Mouse (Mus musculus) CH12.LX (cell line): Measurements from ENCODE around the gene Slc24a3. TPM values are rescaled to one million over a fixed set of nuclear protein-coding genes. Genes with fewer than 3 reads are reported as not detected.

Experiments used
- DNase-seq: peaks from one replicate; pipeline ENCODE4 v3.0.0-alpha.2; 2013; ENCODE audit errors: extremely low read depth
- H3K27ac ChIP-seq: 2 replicates; pipeline ENCODE4 v1.5.1; 2012; ENCODE audit warnings: low read depth, mild to moderate bottlenecking, control low read depth, moderate library complexity; ENCODE audit not compliant: insufficient read depth
- H3K27me3 ChIP-seq: replicated peaks from 2 replicates; pipeline ENCODE3; 2012; ENCODE audit warnings: inconsistent platforms
- H3K36me3 ChIP-seq, 2 experiments: replicated peaks in 1 of 2; 2 replicates each; pipeline versions ENCODE3 to v1.6.1; 2012; ENCODE audit warnings: inconsistent platforms in 1 of 2, low read length in 1 of 2, mild to moderate bottlenecking in 1 of 2, mixed read lengths in 1 of 2, moderate library complexity in 1 of 2; ENCODE audit not compliant: control insufficient read depth in 1 of 2, insufficient read depth in 1 of 2
- H3K4me1 ChIP-seq, 2 experiments: 2 replicates each; pipeline ENCODE4 v1.6.1; 2012; ENCODE audit warnings: inconsistent platforms in 1 of 2, moderate library complexity in 1 of 2; ENCODE audit not compliant: insufficient read depth in 2 of 2, control insufficient read depth in 1 of 2
- H3K4me2 ChIP-seq: 2 replicates; pipeline ENCODE4 v1.6.1; 2012; ENCODE audit warnings: low read depth, mild to moderate bottlenecking, control low read depth; ENCODE audit not compliant: poor library complexity, insufficient read depth, severe bottlenecking
- H3K4me3 ChIP-seq, 3 experiments: fragments of 150-350 bp in 1 of 3; sonication (generic) in 1 of 3; replicated peaks in 1 of 3; 2 replicates each; pipeline versions ENCODE3 to v1.5.1; 2011 to 2012; ENCODE audit warnings: low read depth in 2 of 3, low read length in 2 of 3, mild to moderate bottlenecking in 2 of 3, moderate library complexity in 2 of 3, control low read depth in 1 of 3, improper control_type of control experiment in 1 of 3, inconsistent platforms in 1 of 3, mixed read lengths in 1 of 3; ENCODE audit not compliant: poor library complexity in 1 of 3
- H3K79me2 ChIP-seq: replicated peaks from 2 replicates; pipeline ENCODE4 v1.6.1; 2012; ENCODE audit warnings: mild to moderate bottlenecking, moderate library complexity; ENCODE audit not compliant: control insufficient read depth, poor library complexity, insufficient read depth, severe bottlenecking; ENCODE audit errors: extremely low read depth
- H3K9ac ChIP-seq: 2 replicates; pipeline ENCODE4 v1.6.1; 2012; ENCODE audit warnings: low read depth, mild to moderate bottlenecking, control low read depth, moderate library complexity; ENCODE audit not compliant: insufficient read depth
- H3K9me3 ChIP-seq: replicated peaks from 2 replicates; pipeline ENCODE3; 2012; ENCODE audit warnings: low read length, inconsistent platforms, mixed read lengths
- CHD1 ChIP-seq: IDR thresholded peaks from 2 replicates; pipeline ENCODE4 v1.6.1; 2012; ENCODE audit warnings: low read depth, low read length, improper control_type of control experiment, inconsistent platforms
- MAX ChIP-seq: IDR thresholded peaks from 2 replicates; pipeline ENCODE4 v1.6.1; 2011; ENCODE audit warnings: low read length, improper control_type of control experiment
- MAZ ChIP-seq: IDR thresholded peaks from 2 replicates; pipeline ENCODE4 v1.6.1; 2012; ENCODE audit warnings: low read depth, mild to moderate bottlenecking, inconsistent platforms, low read length, improper control_type of control experiment, moderate library complexity
- NELFE ChIP-seq: IDR thresholded peaks from 2 replicates; pipeline ENCODE4 v1.6.1; 2011; ENCODE audit warnings: low read depth, low read length, improper control_type of control experiment
- POLR2A ChIP-seq: IDR thresholded peaks from 2 replicates; pipeline ENCODE4 v1.6.1; 2011; ENCODE audit warnings: low read depth, mild to moderate bottlenecking, improper control_type of control experiment, low read length
- RAD21 ChIP-seq: IDR thresholded peaks from 2 replicates; pipeline ENCODE4 v1.6.1; 2011; ENCODE audit warnings: low read depth, mild to moderate bottlenecking, low read length, improper control_type of control experiment, moderate library complexity
- USF2 ChIP-seq: conservative IDR thresholded peaks from 2 replicates; pipeline ENCODE4 v1.6.1; 2011; ENCODE audit warnings: low read depth, low read length, improper control_type of control experiment
- ZC3H11A ChIP-seq: IDR thresholded peaks from 2 replicates; pipeline ENCODE4 v1.6.1; 2012; ENCODE audit warnings: low read depth, mild to moderate bottlenecking, inconsistent platforms, low read length, improper control_type of control experiment
- ZKSCAN1 ChIP-seq: IDR thresholded peaks from 2 replicates; pipeline ENCODE4 v1.6.1; 2012; ENCODE audit warnings: low read depth, inconsistent platforms, low read length, improper control_type of control experiment, borderline replicate concordance
- ZMIZ1 ChIP-seq: IDR thresholded peaks from 2 replicates; pipeline ENCODE4 v1.6.1; 2012; ENCODE audit warnings: low read depth, mild to moderate bottlenecking, inconsistent platforms, low read length, improper control_type of control experiment
- dilution Hi-C: fragments of 300-500 bp; cut with MboI; formaldehyde crosslinking; loops from 2 replicates; pipeline ENCODE4 v1.14.3; 2020; ENCODE audit warnings: low sequenced_read_pairs; ENCODE audit not compliant: extremely low pct_unique_long_range_greater_than_20kb, extremely low pct_ligation_motif_present
- in situ Hi-C: fragments of 300-500 bp; cut with MboI; formaldehyde crosslinking; loops from 3 replicates; pipeline ENCODE4 v1.14.3; 2019; ENCODE audit warnings: low sequenced_read_pairs, low pct_ligation_motif_present, low pct_unique_long_range_greater_than_20kb, mixed read lengths
- polyA plus RNA-seq: library from polyadenylated mRNA; unstranded; fragments of >175 nt; gene quantifications from 2 replicates; pipeline ENCODE4 v1.2.1, GENCODE M21; 2012; ENCODE audit warnings: low read depth; ENCODE audit not compliant: insufficient read length
- total RNA-seq, 2 experiments: library from RNA; depleted of rRNA; stranded (reverse); fragments of 300-350 nt in 1 of 2; fragments of >200 nt in 1 of 2; gene quantifications; 2 replicates each; pipeline ENCODE4 v1.2.3; 2012 to 2014

Slc24a3 gene
- total and polyA plus RNA-seq, 3 experiments = not detected

- Histone ChIP-seq H3K79me2 (no peaks in the 10 kb centered on the region), H3K27ac (no peak overlapping the region), H3K4me1 (no peaks in the 10 kb centered on the region; a peak in 1 of 4 replicates), H3K36me3 (no peaks in the 10 kb centered on the region), H3K27me3 (peaks cover 5% of the 10 kb centered on the region), H3K4me2 (no peak overlapping the region), H3K9ac (no peak overlapping the region), H3K4me3 (no peak overlapping the region), H3K9me3 (no peaks in the 10 kb centered on the region)
- in situ Hi-C loops (no loop called here), dilution Hi-C loops (no loop called here)
- TF ChIP-seq ZC3H11A (no peak), MAX (no peak), MAZ (no peak), USF2 (no peak), ZMIZ1 (no peak), CHD1 (no peak)
- DNase-seq = no peak
These were observed 51.7 kb downstream of the Slc24a3 start for GRCm38 (mm10) chr2:145219246-145219645.

DNA sequence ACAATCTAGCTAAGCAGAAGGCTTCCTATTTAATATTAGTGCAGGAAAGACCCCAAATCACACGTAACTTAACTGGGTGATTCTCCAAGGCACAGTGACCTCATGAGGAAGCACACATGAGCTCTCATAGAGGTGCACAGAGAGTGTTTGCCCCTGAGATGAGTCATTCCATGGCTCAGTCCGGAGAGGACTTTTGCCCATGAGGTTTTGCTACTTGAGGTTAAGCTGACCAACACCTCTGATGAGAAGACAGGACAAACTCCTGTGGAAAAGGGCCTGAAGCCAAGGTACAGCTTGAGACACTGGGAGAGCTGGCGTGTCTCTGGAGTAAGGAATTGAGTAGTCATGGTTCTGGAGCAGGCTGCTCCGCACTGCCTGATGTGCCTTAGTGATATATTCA is 56.1 kb downstream of the Slc24a3 start:
- dilution Hi-C loops = no loop called here
- DNase-seq = no peak
- H3K4me3 ChIP-seq = no peak overlapping the region
- H3K27ac ChIP-seq = no peak overlapping the region
- H3K79me2 ChIP-seq = no peaks in the 10 kb centered on the region
- in situ Hi-C loops = no loop called here
- no peak overlapping the region for H3K9ac ChIP-seq
- H3K4me2 ChIP-seq = no peak overlapping the region
- no peaks in the 10 kb centered on the region for H3K36me3 ChIP-seq
- H3K27me3 ChIP-seq = peaks cover 5% of the 10 kb centered on the region
- no peaks in the 10 kb centered on the region for H3K9me3 ChIP-seq
- H3K4me1 ChIP-seq = no peaks in the 10 kb centered on the region; a peak in 1 of 4 replicates
- TF ChIP-seq POLR2A (no peak), NELFE (no peak)

DNA sequence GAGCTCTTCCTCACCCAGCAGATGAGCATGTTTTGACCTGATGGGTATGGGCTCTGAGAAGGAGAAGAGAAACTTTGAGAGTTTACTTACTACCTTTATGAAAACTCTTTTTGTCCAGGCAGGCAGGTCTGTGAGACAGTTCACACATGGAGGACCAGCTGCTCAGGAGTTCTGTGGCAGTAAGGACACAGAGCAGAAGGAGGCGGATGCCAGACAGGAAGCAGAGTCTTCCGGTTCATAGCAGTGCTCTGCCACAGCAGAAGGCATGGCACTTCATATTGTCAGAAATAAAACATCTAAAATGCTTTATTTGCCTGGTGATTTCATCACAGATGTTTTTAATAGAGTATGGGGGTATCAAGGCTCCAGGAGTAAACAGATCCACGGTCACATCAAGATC is 58.1 kb downstream of the Slc24a3 start:
- Histone ChIP-seq H3K79me2 (no peaks in the 10 kb centered on the region), H3K4me3 (no peak overlapping the region), H3K36me3 (no peaks in the 10 kb centered on the region), H3K4me2 (no peak overlapping the region), H3K9me3 (no peaks in the 10 kb centered on the region), H3K27me3 (peaks cover 5% of the 10 kb centered on the region), H3K9ac (no peak overlapping the region), H3K27ac (no peak overlapping the region), H3K4me1 (no peaks in the 10 kb centered on the region)
- in situ Hi-C loops = no loop called here
- DNase-seq = no peak
- TF ChIP-seq USF2 = no peak
- no peak for TF ChIP-seq NELFE
- TF ChIP-seq RAD21 = no peak
- no peak for TF ChIP-seq ZKSCAN1
- dilution Hi-C loops = no loop called here
